Mouse (Mus musculus): ENCODE data around the gene March7.

The March7 gene

DNA sequence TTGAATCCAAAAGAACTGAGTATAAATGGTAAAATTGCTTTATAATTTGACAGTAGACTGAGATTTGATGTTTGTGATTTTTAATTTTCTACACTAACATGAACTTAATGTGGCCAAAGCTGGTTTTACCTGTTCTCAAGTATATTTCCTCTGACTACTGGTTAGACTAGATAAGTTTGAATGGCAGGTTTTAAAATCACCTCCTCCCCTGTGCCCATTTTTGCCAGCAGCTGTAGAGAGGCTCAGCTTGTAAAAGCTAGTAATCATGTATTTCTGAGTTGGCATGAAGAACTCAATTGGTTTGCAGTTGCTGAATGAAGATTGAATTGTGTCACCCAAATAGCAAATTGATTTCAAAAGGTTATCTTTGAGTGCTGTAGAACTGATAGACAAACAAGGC lies 2.8 kb downstream of the March7 start:
- in situ Hi-C loops (cut with MboI, MseI) = loop anchor here (25.0 kb wide), 1 partner anchor 1400 kb away; no protein-coding TSS in a partner anchor

DNA sequence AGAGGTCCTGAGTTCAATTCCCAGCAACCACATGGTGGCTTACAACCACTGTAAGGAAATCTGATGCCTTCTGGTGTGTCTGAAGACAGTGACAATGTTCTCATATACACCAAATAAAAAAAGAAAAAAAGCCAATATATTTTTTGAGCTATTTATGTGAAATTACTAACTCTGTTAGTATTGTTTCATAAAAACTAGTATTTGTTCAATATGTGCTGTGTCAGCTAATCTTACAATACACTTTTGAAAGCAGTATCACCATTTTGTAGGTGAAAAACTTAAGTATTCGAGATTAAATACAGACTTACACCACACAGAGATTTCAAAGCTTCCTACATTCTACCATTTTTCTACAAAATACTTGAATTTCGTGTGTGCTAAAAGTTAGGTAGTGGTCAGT lies 5.0 kb downstream of the March7 start:
- in situ Hi-C loops (cut with MboI, MseI) = loop anchor here (25.0 kb wide), 1 partner anchor 1398 kb away; no protein-coding TSS in a partner anchor

DNA sequence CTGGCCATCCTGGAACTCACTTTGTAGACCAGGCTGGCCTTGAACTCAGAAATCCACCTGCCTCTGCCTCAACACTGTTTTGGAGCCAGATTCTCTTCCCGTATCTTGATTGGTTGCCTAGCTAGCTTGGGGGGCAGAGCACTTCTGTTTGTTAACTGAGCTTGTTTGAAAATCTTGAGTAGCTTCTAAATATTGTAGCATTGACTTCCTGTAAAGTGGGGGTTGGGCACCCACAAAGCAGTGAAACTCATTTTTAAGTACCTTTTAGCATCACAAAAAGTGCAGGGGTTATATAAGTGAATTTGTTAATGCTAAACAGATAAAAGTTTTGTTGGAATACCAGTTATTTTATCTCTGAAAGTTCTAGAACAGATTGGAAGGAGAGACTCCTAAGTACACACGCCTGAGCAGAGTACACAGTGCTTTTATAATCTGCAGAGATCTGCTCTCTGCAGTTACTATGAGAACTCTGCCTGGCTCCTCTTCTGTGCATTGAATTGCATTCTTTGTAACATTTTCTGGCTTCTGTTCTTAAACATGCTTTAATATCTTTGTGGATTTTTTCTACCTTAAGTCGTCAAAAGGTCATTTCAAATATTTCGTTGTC lies 7.0 kb downstream of the March7 start:
- in situ Hi-C loops (cut with MboI, MseI) = loop anchor here (25.0 kb wide), 1 partner anchor 1396 kb away; no protein-coding TSS in a partner anchor

DNA sequence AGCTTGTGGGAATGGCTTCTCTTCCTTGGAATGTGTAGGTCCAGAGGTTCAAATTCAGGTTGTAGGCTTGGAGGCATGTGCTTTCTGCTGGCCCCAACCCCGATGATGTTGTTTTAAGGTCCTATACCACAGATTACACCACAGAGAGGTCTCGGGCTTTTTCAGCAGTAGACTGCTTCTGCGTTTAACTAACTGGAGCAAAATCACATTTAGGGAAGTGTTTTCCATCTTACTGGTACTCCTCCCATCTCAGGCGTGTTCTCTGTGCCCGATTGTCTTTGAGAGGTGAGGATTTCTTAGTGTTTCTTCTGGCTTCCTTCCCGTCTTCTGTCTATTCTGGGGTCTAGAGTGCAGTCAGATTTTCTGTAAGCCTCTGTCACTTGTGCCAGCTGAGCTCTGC lies 7.9 kb downstream of the March7 start:
- in situ Hi-C loops (cut with MboI, MseI) = loop anchor here (25.0 kb wide), 1 partner anchor 1395 kb away; no protein-coding TSS in a partner anchor

DNA sequence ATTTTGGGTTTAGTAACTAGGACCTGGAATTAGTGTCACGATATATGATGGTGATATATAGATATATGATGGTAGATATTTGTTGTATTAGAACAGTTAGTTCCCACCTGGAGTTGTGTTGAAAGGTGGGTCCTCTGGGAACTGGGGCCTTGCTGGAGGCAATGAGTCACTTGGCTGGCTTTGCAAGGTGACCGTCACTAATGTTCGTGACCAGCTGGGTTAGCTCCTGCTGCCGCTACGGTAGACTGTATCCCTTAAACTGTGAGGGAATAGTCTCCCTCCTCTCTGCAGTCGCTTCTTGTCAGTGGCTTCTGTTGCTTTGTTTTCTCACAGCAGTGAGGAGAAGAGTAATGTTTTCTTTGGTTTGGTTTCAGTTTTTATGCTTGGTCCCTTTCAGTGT lies 11.5 kb downstream of the March7 start:
- in situ Hi-C loops (cut with MboI, MseI) = loop anchor here (25.0 kb wide), 1 partner anchor 1391 kb away; no protein-coding TSS in a partner anchor

DNA sequence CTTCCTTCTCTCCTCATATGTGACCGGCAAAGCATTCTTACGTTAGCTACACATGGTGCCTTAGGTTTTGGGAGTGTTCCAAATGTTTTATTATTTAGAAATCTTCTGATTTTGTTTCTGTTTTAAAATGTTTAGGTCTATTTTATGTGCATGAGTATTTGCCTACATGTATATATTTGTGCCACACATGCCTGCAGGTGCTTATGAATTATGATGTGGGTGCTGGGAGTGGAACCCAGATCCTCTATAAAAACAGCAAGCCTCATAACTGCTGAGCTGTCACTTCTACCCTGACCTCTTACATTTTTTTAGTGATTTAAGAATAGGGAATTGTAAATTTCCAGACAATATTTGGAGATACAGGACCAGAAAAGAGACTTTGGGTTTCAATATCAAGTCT lies 12.3 kb downstream of the March7 start:
- in situ Hi-C loops (cut with MboI, MseI) = loop anchor here (25.0 kb wide), 1 partner anchor 1390 kb away; no protein-coding TSS in a partner anchor

DNA sequence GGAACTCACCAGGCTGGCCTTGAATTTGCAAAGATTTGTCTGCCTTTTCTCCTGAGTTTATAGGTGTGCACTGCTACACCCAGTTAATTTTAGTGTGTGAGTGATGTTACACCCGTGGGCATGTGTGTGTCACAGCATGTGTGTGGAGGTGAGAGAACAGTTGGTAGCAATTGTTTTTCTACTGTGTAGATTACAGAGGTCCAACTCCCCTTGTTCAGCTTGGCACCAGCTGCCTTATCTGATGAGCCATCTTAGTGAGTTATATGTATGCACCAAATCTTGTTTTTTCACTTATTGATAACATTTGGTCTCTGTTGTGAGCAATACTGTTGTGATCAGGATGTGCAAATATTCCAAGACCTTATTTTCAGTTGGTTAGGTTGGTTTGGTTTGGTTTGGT lies 13.8 kb downstream of the March7 start:
- in situ Hi-C loops (cut with MboI, MseI) = loop anchor here (25.0 kb wide), 1 partner anchor 1389 kb away; no protein-coding TSS in a partner anchor

DNA sequence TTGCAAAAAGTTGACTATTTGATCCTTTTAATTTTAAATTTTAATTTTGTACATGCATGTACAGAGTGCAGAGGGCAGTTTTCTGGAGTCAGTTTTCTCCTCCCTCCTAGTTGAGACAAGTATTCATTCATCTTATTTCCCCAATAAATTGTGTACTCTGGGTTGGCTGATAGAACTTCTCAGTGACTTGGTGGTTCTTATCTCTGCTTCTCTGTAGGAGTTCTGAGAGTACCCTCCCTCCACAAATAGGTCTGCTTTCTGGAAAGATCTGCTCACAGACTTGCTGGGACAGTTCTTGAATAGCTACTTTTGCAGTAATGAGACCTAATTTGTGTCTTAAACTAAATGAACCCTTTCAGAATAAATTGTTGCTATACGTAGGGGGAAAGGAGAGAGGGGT lies 18.8 kb downstream of the March7 start:
- in situ Hi-C loops (cut with MboI, MseI) = no loop called here

DNA sequence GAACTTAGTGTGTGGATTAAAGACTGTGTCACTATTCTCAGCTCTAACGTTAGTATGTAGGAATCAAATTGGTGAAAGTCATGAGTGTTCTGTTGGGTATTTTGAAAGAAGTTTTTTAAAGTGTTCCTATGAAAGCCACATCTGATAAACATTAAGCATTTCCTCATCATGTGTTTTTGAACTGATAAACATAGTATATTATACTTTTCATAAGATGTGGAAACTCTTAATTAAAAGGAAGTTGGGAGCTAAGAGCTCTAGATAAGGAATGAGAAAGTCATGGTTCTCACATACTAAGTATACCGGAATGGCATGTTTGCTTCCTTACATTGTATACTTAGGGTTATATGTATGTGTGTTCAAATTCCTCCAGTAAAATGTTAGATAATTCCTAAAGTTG lies 20.7 kb downstream of the March7 start:
- in situ Hi-C loops (cut with MboI, MseI) = no loop called here

DNA sequence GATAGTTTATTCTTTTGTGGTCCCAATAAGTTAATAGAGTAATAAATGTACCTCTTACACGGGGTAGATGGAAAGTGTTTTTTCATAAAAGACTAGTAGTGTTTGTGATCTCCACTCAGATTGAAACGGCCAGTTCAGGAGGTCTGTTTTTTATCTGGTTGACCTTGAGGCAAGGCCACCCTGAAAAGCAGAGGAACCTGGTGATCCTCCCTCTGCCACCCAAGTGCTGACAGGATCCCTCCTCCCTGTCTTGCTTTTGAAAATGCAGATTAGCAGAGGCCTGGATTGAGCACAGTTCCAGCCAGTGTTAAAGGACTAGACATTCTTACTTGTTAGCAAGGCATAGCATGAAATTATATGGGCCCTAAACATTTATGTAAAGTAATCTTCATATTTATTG lies 23.5 kb downstream of the March7 start:
- in situ Hi-C loops (cut with MboI, MseI) = no loop called here

DNA sequence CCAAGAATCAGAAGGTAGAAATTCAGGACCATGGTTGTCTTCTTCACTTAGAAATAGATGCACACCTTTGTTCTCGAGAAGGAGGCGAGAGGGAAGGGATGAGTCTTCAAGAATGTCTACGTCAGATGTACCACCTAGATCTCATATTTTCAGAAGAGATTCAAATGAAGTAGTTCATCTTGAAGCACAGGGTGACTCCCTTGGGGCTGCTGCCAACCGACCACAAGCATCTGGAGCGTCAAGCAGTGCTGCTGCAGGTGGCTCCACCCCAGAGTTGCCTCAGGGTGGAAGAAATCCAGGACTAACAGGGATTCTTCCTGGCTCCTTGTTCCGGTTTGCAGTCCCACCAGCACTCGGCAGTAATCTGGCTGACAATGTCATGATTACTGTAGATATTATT lies 24.8 kb downstream of the March7 start:
- in situ Hi-C loops (cut with MboI, MseI) = no loop called here

DNA sequence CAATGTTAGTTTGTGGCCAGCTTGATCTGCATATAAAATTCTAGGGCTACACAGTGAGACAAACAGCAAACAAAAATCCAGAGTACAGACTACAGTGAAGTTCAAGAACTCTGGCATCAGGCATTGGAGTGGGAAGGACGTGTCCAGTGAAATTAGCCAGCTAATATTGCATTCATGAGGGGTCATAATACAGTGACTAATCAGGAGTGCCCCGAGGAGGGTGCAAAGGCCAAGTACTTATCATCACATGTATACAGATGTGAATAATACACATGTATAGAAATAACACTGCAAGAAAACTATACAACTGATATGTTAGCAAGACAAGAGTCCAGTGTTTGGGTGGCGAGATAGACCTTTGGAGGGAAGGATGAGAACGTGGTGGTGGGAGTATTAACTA lies 43.1 kb downstream of the March7 start:
- in situ Hi-C loops (cut with MboI, MseI) = no loop called here

DNA sequence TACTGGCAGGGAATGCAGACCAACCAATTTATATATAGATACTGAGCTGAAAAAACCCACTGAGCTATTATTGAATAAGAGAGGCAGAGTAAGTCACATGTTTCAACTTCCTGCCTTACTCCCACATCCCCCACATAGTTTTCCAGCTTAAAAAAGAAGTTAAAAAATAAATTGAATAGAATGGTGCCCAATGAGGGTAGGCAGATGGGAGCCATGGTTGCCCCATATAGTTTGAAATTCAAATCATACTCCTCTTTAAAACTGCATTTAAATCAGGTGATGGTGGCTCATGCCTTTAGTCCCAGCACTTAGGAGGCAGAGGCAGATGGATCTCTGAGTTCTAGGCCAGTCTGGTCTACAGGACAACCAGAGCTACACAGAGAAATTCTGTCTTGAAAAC lies 43.8 kb downstream of the March7 start:
- in situ Hi-C loops (cut with MboI, MseI) = no loop called here

DNA sequence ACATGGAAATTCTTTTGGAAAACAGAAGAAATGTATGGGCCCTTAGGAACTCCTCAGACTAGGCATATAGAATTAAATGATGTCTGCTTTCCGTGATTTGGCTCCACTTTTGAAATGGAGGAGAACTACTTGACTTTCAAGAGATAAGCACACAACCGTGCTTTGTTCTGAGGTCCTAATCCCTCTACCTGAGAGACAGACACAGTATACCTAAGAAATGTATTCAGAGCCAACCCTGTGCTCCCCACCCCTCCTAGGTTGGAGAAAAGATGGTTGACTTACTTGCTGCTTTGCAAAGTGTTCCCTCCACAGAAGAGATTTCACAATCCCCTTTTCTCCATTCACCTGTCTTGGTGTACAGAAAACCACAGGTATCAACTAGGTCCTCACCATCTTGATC lies 47.1 kb downstream of the March7 start:
- in situ Hi-C loops (cut with MboI, MseI) = no loop called here

DNA sequence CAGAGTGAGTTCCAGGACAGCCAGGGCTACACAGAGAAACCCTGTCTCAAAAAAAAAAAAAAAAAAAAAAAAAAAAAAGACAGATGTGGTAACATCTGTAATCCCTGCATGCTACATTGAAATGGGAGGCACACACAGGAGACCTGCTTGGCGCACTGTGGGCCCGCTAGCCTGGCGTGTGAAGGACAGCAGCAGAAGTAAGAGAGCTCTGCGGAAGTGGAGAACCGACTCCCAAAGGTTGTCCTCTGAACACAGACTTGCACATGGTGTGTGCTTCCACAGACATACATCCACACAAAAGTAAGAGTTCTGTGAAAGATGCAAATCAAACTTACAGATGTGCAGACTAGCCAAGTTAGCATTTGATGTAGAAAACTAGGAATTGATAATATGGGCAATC lies 49.5 kb downstream of the March7 start:
- in situ Hi-C loops (cut with MboI, MseI) = no loop called here

DNA sequence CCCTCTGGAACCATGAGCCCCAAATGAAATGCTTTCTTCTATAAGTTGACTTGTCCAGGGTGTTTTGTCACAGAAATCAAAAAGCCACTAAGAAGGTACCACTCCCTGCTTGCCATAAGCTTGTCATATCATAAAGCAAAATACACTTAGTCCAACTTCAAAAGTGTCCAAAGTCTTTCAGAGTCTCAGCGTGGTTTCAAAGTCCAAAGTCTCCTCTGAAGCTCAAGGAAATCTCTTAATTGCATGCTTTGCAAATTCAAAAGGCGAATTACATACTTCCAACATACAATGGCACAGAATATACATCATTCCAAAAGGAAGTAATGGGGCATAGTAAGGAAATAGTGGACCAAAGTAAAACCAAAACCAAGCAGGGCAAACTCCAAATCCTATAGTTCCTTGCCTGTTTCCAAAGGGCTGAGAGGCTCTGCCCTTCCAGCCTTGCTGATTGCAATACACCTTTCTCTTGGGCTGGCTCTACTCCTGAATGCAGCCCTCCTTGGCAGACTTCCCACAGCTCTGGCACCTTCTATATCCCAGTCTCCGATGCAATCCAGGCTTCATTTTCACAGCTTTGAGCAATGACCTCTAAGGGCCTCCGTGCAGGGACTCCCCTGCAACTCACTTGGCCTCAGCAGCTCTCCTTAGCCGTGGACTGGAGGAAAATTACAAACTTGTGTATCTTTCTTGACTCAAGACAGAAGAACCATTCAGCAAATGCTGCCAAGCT lies 51.1 kb downstream of the March7 start:
- in situ Hi-C loops (cut with MboI, MseI) = no loop called here

DNA sequence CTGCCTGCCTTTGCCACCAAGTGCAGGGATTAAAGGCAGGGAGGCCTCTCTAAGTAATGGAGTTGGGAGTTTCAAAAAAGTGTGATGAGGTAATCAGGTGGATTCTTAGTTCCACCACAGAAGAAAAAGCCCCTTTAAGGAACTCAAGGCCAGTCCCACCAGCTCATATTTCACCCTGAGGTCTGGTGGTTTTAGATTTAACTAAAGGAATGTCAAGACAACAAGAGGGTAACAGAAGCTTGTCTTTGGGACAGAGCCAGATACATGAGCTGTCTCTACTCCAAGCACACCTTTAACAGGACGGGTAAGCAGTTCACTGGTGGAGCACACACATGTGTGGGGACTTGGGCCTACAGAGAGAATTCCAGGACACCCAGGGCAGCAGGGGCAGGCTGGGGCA lies 57.9 kb downstream of the March7 start:
- in situ Hi-C loops (cut with MboI, MseI) = no loop called here

DNA sequence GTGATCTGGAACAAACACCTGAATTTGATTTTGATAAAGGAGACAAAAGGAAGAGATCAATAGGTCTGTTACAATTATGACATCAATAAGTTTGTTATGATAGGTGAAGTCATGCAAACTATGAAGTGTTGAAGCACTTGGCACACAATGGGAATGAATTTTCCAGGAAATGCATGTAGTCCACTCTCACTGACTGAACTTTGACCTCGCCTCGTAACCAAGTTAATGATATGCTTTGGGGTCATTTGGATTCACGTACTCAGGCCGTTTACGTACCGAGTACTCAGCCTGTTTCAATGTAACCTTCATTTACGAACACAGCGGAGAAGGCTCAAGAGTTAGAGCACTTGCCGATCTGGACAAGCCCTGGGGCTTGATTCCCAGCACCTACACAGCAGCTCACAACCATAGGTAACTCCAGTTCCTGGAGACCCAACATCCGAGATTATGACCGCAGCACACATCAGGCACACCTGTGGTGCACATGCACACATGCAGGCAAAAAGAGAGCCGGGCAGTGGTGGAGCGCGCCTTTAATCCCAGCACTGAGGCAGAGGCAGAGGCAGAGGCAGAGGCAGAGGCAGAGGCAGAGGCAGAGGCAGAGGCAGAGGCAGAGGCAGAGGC lies 60.3 kb downstream of the March7 start:
- in situ Hi-C loops (cut with MboI, MseI) = no loop called here

DNA sequence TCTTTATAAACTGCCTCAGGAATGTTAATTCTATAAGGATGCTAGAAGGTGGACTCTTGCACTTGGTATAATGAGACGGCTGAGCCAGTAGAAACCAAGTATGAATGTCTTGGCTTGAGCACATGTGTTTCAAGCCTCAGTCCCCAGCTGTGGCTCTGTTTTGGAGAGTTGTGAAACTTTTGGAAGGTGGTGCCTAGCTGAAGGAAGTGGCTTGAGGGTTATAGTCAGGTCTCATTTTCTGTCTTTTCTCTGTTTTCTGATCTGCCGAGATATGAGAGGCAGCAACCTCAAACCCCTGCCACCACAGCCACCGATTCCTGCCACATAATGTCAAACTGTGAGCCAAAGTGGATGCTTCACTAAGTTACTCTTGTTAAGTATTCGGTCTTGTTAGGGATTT lies 68.9 kb downstream of the March7 start:
- in situ Hi-C loops (cut with MboI, MseI) = no loop called here

DNA sequence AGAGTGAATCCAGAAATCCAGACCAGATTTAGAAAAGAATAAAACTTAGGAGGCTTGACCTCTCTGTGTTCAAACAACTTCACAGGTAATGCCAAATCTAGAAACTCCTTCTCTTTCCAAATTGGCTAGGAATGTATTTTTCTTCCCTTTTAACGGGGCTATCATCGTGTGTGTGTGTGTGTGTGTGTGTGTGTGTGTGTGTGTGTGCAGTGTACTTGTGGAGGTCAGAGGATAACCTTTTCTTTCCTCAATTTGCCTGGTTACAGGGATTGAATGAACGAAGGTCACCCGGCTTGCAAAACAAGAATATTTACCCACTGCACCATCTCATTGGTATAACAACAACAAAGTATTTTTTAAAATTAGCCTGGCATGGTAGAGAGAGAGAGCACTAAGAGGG lies 72.9 kb downstream of the March7 start:
- in situ Hi-C loops (cut with MboI, MseI) = no loop called here

DNA sequence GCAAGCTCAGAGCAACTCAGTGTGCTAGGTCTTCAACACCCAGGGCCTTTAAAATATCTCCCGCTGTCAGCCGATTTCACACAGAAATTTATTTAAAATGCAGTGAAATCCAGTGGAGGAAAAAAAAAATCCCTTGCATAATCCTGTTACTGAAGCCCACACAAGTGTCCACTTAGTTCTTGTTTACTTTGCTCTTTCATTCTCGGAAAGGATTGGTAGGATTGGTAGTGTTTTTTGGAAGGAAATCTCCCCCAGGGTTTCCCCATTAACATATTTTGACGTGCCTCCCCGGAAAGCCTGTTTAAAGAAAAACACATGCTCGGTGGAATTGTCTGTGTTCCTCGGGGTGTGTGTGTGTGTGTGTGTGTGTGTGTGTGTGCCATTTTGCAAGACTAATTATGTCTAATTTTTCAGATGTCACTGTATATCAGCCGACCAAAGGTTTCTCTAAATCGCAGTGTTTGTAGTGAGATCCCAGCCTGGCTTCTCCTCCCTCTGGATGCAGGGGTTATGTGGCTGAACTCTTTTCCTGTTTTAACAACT lies 73.6 kb downstream of the March7 start:
- in situ Hi-C loops (cut with MboI, MseI) = no loop called here

DNA sequence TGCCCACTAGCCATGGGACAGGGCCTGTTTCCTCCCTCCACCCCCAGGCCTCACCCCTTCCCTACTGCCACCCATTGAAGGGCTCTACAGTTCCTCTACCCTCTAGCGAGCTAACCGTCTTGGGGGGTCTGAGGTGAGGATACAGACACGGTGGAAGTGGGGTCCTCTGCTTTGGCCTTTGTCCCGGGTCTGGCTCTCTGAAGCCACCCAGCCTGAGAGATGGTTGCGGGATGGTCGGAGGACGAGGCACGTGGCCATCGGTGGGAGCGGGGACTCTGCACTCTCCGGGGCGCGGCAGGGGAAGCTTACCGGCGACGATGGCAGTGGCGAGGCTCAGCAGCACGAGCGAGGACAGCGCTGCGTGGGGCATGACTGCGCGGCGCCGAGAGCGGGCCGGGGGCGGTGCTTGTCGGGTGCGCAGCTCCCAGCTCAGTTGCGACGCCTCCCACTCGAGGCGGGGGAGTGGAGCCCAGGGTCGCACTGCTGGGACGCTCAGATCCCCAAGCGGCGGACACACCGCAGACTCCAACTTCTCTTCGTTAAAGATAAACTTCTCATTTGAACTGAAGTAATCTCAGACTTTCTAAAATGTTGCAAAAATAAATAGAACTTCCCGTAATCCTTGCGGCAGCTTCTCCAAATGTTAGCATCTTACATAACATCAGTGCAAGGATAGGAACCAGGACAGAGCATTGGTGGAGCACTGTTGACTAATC lies 74.2 kb downstream of the March7 start:
- in situ Hi-C loops (cut with MboI, MseI) = no loop called here
